Mouse (Mus musculus) c-Kit-negative CD71-positive TER-119-positive erythroid progenitor cells, embryonic 14.5 days (primary cell): ENCODE data around the gene Med13l.
A peak's percentile ranks its signal among the peaks of the same experiment; 100 is the strongest.

Source experiments
- DNase-seq: peaks from one replicate; pipeline ENCODE4 v3.0.0-alpha.2; 2013; ENCODE audit warnings: low read depth, low spot score

Med13l gene

DNA sequence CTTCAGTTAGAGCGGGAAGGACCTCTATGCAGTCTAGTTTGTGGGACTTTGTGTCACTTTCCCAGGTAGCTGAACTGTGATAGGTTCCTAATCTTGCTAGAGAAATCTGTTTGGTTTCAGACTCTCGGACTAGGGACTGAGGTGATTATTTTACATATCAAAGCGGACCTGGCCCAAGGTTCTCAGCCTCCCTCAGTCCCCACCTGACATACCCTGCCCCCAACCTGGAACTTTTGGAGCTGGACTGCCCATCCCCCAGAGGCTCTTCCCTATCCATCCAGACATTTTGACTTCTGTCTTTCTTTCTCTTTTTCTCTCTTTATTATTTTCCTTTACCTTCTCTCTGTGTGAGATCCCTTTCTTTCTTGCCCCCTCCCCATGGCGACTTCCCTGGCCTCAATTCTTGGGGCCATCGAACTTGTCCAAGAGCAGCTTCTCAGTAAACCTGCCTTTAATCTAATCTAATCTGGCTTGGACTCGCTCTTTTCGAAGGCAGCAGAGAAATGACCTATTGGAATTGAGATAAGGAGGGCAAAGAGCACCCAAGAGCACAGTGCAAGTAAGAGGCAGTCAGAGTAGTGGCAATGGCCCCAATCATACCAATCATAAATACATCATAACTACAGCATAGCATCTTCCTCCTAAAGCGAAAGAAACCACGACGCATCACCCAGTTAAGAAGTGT, 130.7 kb downstream of the Med13l start:
- DNase-seq = no peak

DNA sequence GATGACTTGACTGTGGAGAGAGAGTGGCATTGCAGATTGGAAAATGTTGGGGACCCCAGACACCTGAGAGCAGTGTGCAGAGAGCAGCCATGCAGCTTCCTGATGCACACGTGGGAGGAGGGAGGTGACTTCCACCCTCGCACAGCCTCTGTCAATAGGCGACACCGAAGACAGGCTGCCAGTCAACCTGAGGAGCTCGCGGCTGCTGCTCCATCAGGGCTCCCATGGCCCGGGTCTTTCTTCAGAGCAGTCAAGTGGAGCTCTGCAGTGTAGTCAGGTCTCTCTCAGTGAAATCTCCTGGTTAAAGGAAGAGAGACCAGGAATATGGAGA, 131.2 kb downstream of the Med13l start:
- DNase-seq = no peak

DNA sequence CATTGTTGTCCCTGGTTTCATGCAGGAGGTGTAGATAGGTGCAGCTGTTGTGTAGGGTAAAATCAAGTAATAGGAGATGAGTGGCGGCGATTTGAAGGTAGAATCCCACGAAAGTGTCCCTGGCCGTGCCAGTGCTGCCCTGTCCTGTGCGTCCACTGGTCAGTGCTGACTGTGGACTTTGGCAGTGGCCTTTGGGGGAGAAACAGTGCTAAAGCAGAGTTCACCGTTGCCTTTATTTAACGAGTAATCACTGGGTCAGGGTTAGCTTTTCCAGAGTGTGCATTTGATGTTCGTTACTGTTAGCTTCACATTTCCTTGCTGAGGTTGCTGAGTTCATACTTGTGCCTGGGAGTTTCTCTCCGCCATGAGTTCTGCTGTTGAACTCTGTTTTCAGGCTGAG, 133.5 kb downstream of the Med13l start:
- no peak for DNase-seq

DNA sequence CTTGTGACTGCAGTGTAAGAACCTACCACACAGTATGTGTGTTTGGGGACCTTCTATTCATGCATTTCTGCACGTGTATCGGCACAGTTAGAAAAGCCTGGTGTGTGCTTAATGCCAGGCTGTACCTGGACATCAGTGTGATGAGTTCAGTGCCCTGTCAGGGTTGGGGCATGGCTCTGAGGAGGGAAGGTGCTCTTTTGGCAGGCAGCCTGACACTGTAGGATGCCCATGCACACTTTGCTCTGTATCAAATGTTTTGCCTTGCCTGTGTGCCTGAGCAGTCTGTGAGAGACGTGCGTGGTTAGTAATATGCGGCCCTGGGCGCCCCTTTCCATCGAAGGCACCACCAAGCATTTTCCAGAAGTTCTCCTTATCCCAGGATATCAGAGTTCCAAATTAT, 136.6 kb downstream of the Med13l start:
- no peak for DNase-seq

DNA sequence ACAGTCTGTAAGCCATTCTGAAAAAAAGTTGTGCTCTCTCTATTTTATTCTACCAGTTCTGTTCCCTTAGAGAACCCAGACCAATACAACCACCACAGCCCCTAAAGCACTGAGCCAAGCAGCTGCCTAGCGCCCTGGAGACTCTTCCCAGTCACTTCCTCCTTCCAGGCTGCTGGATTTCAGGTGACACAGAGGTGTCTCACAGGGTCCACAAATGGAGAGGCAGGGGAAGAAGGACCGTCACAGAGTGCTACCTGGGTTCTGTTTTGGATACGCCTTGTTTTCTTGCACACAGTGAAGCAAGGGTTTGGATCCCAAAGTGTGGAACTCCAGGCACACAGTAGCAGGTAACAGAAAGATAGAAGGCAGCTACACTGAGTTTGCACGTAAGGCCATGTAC, 140.5 kb downstream of the Med13l start:
- DNase-seq = no peak

DNA sequence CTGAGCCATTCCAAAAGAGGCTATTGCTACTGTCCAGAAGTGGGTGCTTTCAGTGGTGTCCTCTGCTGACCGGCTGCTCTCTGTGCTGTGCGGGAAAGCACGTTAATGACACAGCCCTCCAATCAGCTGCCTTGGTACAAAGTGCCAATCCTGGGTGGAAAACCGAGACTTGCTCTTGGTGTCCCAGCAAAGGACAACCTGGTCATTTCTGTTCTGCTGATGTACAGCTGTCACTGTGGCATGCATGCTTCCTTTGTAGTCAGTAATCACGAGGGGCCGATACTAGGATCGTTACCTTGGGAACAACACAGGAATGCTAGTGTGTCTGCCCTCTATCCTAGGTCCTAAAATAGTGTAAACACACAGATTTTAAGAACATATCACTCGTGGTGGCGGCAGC, 142.2 kb downstream of the Med13l start:
- no peak for DNase-seq

DNA sequence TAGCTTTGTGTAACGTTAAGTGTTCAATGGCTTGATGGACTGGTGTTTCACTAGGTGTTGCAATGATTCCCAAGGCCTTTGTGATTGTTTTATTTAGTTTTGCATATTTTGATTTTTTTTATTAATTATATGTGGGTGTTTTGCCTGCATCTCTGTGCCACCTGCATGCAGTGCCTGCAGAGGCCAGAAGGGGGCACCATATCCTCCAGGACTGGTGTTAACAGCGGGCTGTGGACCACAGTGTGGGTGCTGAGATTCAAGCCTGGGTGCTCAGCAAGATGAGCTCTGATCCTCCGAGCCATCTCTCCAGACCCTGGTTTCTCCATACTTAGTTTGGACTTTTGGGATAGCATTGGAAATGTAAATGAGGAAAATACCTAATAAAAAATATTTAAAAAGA, 143.7 kb downstream of the Med13l start:
- peak; percentile 19 for DNase-seq

DNA sequence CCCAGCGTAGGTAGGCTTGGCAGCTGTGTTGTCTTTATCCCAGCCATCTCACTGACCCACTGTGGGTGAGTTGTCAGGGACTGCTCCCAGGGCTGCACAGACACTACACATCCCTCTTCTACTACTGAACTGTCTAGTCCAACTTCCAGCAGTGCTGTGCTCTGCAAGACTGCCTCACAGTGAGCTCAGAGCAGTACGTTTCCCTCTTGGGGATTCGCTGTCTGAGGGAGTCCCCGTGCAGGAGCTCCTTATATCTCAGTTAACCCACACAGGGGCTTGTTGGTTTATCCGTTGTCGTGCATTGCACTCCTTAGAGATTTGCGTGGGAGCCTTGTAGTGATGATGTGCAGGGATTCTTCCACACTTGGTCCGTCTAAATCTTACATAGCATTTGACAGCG, 144.5 kb downstream of the Med13l start:
- no peak for DNase-seq

DNA sequence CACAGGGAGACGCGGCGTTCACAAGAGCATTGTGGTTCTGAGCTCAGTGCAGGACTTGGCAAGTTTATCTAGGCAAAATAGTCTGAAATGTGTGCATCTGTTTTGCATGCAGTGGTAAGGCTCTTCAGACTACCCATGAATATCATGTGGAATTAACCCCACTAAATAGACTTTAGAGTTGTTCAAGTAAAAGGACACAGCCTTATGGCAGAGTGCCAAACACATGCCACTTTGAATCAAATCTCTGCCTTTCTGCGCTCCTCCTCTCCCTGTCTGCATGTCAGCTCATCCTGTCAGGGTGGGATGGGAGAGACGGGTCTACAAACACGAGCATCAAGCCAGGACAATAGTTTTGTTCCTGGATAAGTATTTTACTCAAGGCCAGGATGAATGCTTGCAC, 145.5 kb downstream of the Med13l start:
- DNase-seq = no peak

DNA sequence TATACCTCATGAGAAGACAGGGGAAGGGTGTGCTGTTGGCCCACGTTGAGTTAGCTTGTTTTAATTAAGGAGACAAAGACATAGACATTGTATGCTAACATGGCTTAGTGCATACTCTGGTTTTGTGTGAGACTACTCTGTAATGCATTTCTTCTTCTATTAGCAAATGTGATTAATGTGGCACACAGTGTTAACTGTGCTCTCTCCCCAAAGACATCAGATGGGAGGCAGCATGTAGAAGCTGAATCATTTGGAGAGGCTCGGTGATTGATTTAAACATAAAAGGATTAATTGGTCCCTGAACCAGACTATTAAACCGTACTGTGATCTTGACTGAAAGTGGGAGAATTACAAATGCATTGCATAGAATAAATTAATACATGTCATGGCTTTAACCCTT, 145.9 kb downstream of the Med13l start:
- no peak for DNase-seq

DNA sequence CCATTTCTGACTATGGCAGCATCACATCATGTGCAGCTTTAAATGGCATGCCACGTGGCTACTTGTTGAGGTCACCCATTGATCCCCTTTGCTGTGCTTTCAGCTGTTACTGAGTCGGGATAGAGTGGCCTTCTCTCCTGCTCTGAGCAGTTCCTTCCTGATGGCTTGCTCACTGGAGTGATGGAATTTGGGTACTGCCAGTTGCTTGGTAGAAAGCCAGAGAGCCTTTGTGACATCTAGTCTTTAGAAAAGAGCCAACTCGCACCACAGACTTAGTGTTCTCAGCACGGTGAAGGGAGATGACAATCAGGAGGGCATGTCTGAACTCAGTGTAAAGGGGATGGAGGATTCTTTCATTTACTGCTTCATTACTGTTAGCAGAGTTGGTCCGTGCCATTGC, 147.0 kb downstream of the Med13l start:
- no peak for DNase-seq

DNA sequence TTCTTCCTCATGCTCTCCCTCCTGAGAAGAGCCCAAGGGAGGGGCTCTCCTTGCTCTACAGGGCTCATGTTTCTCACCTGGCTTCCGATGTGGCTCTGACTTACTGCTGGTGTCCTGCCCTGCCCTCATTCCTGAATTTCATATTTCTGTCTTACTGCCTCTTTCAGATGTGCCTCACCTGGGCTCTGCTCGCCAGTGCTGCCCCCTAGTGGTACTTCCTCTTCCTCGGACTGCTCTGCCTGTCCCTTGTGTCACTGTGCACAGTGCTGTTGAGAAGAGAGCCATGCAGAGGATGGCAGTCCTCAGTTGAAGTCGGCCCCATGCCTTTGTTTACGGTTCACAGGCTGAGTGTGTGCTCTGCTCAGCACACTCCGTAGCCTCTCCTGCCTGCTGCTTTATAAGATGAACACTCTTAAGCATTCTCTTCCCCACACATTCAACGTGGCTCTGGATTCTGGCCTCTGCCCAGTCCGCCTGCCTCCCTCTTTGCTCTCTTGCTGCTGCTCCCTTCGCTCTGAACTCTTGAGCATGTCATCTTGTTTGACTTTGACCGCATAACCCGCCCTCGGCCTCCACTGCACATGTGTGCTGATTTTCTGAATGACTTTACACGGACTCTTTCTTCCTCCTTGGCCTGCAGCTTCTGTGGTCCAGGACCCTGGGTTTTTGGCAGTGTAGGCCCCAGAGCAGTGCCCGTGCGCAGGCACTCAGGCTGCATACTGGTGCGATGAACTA, 147.9 kb downstream of the Med13l start:
- DNase-seq = peak; percentile 32

DNA sequence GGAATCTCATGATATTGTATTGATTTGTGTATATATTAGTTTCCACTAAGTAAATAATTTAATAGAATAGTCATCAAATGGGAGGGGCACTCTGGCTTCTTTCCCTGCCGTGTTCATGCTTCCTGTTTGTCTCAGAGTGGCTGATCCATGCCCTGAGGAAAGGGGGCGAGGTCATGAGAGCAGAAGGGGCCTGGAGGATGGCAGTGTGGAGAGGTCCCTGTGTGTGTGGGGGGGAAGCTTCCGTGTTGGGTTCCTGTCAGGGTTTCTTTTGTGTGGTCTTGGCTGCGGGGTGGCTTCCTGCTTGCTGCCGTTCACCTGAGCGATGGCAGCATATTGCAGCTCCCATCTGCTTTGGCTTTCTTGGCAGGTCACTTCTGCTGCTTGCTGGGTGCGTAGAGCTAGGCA, 149.4 kb downstream of the Med13l start:
- DNase-seq = no peak

DNA sequence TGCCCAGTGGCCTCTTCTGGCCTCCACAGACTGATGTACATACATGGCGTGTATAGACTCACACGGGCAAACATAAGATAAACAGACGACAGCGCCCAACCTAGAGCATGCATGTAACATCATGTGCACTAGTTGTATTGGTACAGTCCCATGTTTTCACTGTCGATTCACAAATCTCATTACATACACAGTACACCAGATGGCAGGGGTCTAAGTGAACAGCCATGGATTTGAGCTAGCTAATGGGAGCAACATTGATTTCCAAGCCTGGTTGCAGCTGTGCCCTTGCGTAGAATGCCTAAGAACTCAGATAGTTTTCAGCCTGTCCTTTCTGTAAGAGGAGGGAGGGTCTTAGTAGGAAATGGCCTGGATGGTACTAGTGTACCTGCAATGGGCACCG, 155.0 kb downstream of the Med13l start:
- no peak for DNase-seq

DNA sequence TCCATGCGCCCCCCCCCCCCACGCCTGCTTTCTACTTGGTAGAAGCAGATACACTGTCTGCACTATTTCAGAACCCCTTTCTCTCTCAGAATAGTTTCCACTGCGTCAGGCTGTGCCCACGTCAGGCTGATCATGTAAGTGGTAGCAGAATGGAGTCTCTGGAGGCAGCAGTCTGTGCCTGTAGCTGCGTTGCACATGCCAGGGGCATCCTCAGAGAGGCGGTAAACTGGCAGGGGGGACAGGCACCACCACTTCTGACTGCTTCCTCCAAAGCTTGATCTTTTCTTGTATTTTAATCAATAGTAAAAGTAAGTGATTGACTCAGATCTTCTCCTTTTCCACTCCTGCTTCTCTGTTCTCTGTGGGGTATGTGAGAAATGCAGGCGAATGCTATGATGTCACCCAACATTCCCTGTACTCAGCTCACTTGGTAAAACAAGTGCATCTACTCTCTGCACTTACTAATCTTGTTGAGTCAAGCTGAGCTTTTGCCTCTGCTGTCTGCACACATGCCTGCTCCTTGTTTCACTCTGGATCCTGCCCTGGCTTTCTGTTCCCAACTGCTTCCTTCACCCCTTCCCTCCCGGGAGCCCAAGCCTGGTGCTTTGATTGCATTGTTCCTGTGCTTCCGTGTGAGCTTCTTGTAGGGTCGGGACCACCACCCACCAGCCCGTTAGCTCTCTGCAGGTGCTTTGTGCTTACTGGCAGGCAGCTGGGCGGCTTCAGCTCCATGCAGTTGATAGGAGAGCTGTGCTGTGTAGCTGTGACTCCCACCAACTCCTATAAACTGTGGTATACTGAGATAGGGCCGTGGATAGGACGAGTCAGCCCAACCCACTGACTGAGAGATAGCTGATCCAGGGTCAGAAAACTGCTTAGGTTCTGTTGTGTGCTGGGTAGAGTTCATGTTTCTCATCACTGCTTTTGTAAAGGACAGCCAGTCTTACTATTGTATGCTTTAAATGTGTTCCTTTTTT, 156.1 kb downstream of the Med13l start:
- no peak for DNase-seq

DNA sequence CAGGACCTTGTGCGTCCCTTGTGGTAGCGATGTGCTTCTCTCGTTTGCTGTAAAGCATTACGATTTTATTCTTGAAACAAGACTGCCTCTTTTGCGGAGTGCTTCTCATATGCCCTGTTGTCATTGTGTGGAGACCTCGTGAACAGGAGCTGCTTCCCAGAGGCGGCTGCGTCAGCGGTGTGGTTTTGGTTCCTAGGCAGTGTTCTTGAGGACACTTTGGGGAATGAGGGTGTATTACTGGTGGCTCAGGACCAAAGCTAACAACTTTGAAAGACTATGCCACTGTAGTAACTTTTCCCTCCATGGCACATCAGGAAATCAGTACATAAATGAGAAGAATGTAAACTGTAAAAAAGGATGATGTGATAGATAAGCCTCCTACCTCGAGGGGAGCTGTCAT, 157.0 kb downstream of the Med13l start:
- no peak for DNase-seq

DNA sequence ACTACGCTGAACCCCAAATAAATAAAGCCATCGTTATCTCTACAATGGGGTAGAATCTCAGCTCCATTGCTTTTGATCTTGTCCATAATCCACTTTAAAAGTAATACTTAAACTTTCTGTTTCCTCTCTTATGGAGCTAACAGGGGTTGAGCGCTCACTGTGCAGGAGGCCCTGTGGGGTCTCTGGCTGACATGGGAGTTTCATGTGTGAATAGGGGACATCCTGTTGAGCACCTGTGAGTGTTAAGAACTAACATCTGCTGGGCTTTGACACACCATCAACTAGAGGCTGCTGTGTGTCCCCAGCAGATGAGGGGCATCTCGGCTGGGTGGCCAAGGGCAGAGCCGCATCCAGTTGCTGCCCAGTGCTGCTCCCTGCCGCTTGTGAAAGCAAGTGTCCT, 157.6 kb downstream of the Med13l start:
- DNase-seq = no peak

DNA sequence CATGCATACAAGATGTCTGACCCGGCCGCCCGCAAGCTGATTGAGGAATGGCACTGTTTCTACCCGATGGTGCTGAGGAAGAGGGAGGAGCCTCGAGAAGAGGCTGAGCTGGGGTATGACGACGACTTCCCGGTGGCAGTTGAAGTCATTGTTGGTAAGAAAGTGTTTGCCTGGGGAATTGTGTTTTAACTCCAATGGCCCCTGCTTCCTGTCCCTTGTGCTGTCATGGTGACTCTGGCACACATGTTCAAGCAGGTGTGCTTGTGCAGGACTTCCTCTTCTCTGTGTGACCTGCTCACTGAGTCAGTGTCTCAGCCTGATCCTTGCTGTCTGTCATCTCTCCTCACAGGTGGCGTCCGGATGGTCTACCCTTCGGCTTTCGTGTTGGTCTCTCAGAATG, 160.9 kb downstream of the Med13l start:
- DNase-seq = no peak

DNA sequence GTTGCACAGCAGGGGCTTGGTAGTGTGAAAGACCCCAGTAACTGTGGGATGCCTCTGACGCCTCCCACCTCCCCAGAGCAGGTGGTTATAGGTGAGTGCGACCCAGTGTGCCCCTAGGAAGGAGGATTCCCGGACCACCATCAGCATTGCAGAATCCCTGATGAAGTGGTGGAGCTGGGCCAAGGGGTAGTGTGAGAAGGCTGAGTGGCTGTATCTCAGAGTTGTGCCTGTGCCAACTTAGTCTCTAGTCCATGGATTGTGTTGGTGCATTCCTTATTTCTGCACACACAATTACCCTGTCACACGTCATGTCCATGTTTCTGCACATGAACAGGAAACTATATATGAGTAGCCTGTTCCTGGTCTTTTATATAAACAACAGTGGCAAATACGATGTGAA, 161.4 kb downstream of the Med13l start:
- no peak for DNase-seq

DNA sequence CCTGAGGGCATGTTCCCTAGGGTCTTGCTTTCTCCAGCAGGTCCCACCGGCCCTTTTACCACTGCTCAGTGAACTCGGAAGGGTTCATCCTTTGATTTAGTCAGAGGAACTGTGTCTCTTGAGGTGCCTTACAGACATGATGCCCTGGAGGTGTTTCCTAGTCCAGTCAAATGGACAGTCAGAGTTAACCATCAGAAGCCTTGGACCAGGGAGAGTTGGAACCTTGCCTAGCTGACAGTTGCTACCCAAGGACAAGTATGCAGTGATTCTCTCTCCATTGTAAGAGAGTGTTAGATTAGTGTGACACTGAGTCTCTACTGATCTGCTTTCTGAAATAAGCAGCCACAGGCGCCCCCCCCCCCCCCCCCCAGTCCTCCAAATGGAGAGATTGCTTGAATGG, 162.0 kb downstream of the Med13l start:
- DNase-seq = no peak

DNA sequence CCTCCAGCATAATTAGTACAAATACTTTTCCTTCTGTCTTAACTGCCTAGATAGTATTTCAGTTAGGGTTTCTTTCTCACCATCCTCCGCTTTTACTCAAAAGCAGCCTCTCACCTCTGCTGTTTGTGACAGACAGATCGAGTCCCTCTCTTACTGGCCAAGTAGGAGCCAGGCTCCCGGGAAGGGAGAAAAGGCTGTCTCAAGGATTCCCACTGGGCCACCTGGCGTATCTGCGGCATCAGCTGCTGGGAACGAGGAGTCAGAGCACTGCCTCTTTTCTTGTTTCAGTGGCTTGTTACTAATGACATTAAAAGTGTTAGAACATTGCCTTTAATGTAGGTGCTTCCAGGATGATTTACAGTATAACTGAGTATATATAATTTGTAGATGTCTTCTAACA, 164.9 kb downstream of the Med13l start:
- DNase-seq = no peak

DNA sequence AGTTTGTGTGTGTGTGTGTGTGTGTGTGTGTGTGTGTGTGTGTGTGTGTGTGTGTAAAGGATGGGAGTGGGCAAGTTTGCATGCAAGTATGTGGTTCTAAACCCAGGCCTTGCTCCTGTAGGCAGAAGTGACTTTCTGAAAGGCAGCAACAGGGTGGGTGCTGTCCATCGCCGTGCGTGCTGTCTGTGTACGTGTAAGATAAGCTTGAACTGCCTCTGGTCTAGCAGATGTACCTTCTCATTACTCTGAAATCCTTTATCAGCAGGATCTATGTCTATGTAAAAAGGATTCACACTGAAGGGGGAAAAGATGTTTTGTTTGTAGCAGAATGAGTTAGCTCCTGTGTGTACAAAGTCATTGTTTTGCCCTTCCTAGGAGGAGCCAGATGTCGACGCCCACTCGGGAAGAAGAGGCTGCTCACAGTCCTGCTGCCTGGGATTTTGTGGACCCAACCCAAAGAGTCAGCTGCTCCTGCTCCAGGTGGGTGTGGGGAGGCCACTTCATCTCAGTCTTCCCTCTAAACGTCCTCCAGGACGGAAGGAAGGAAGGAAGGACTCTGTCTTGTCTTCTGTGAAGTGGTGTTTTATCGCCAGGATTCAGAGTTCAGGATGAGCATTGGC, 165.5 kb downstream of the Med13l start:
- no peak for DNase-seq
